Mouse (Mus musculus) midbrain, embryonic 14.5 days (tissue): ENCODE measurements around the gene Rln1. TPM values are rescaled to one million over a fixed set of nuclear protein-coding genes. Genes with fewer than 3 reads are reported as not detected.

Experiments
- ATAC-seq: fragments of 200-750 bp; cut with Nextera tagmentation; 2 replicates; pipeline ENCODE4 v1.8.0; 2017; ENCODE audit warnings: moderate number of reproducible peaks, moderate library complexity; ENCODE audit not compliant: low FRiP score, low TSS enrichment
- DNase-seq: peaks from one replicate; pipeline ENCODE4 v3.0.0-alpha.2; 2015
- H3K27ac ChIP-seq: fragments of 300-500 bp; sonication (generic); replicated peaks from 2 replicates; pipeline ENCODE4 v1.5.1; 2014; ENCODE audit warnings: mild to moderate bottlenecking, low read depth, low read length, moderate library complexity
- H3K27me3 ChIP-seq: fragments of 300-500 bp; sonication (generic); 2 replicates; pipeline ENCODE4 v1.6.1; 2014; ENCODE audit warnings: low read length, control low read depth, mixed read lengths; ENCODE audit not compliant: control insufficient read depth, insufficient read depth
- H3K36me3 ChIP-seq: fragments of 300-500 bp; sonication (generic); 2 replicates; pipeline ENCODE4 v1.6.1; 2014; ENCODE audit warnings: low read length, control low read depth; ENCODE audit not compliant: control insufficient read depth, insufficient read depth
- H3K4me1 ChIP-seq: fragments of 300-500 bp; sonication (generic); 2 replicates; pipeline ENCODE4 v1.6.1; 2014; ENCODE audit warnings: mild to moderate bottlenecking, antibody characterized with exemption, low read length, control low read depth; ENCODE audit not compliant: control insufficient read depth, insufficient read depth
- H3K4me2 ChIP-seq: fragments of 300-500 bp; sonication (generic); 2 replicates; pipeline ENCODE4 v1.6.1; 2014; ENCODE audit warnings: mild to moderate bottlenecking, low read length, moderate library complexity
- H3K4me3 ChIP-seq: fragments of 300-500 bp; sonication (generic); replicated peaks from 2 replicates; pipeline ENCODE4 v1.5.1; 2014; ENCODE audit warnings: low read depth, low read length
- H3K9ac ChIP-seq: fragments of 300-500 bp; sonication (generic); replicated peaks from 2 replicates; pipeline ENCODE4 v1.6.1; 2014; ENCODE audit warnings: mild to moderate bottlenecking, low read length, moderate library complexity
- H3K9me3 ChIP-seq: fragments of 300-500 bp; sonication (generic); 2 replicates; pipeline ENCODE4 v1.6.1; 2016; ENCODE audit warnings: low read length, control low read depth, mixed read lengths; ENCODE audit not compliant: control insufficient read depth
- WGBS: fragments of 180-500 bp; shearing (Covaris S2); extraction: QIAGEN DNeasy Blood & Tissue Kit; methylation state at CpG from one replicate; pipeline ENCODE4 v1.1.7; 2014; 5-methylcytosine and 5-hydroxymethylcytosine counted together
- polyA plus RNA-seq: library from polyadenylated mRNA; unstranded; fragments of >200 nt; fragmentation: Nextera tagmentation; extraction: Ambion mirVana; gene quantifications from 2 replicates; pipeline ENCODE4 v1.2.1, GENCODE M21; 2014

Rln1 gene
- polyA plus RNA-seq, 1 experiment from 2014 or later = 2.7 TPM

DNA sequence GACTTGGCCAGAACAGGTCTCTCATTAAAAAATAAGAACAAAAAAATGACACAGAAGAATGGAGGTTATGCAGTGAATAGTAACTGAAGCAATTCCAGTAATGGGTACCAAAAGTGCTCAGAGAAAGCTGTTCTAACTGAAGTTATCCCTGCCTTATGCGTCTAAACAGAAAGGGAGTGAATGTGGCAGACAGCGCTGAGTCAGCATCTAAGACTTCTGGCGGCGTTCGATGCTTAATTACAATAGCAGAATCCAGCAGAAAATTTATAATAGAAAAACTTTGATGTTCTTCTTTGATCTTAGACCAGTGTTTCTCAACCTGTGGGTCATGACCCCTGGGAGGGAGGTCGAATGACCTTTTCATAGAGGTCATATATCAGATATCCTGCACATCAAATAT is 11.2 kb upstream of the Rln1 start:
- Histone ChIP-seq H3K9me3 (no peaks in the 10 kb centered on the region), H3K4me3 (no peak overlapping the region), H3K9ac (no peak overlapping the region), H3K27me3 (no peaks in the 10 kb centered on the region), H3K4me1 (no peaks in the 10 kb centered on the region), H3K36me3 (peaks cover 15% of the 10 kb centered on the region; the same call in 1 of the 2 replicates), H3K4me2 (no peak overlapping the region), H3K27ac (no peak overlapping the region)
- ATAC-seq (no peak), DNase-seq (no peak)
- WGBS = 83% methylated on average over 6 of the region's 6 CpGs

DNA sequence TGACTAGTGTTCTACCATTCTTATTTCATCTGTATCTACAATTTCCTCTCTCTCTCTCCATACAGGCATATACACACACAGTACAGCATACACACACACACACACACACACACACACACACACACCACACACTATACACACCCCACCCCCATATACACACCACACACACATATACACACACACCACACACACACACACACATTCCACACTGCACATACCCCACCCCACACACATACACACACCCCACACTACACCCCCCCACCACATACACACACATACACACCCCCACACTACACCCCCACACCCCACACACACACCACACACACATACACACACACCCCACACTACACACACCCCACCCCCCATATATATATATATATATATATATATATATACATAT is 10.4 kb upstream of the Rln1 start:
- DNase-seq (no peak), ATAC-seq (no peak)
- Histone ChIP-seq H3K9ac (no peak overlapping the region), H3K9me3 (no peaks in the 10 kb centered on the region), H3K36me3 (peaks cover 11% of the 10 kb centered on the region; the same call in 1 of the 2 replicates), H3K4me1 (no peaks in the 10 kb centered on the region), H3K27ac (no peak overlapping the region), H3K4me3 (no peak overlapping the region), H3K27me3 (no peaks in the 10 kb centered on the region), H3K4me2 (no peak overlapping the region)

DNA sequence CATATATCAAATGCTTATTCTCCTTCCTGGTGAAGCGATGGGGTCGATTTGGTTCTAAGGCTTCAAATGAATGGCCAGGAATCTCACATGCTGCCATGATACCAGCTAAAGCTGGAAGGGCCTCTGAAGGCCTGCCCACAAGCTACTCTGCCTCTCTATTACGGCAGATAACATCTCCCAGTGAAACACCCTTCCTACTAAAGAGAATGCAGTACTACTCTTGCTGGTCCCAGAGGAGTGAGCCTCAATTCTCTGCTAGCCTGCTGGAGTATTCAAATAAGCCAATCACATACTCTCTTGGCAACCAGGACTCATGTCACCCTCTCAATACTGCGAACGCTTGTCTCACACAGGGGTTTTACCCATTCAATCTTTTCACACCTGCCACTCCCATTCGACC is 7.8 kb upstream of the Rln1 start:
- Histone ChIP-seq H3K4me2 (no peak overlapping the region), H3K4me1 (no peaks in the 10 kb centered on the region), H3K27ac (no peak overlapping the region), H3K9me3 (no peaks in the 10 kb centered on the region), H3K27me3 (no peaks in the 10 kb centered on the region), H3K4me3 (no peak overlapping the region), H3K9ac (no peak overlapping the region), H3K36me3 (no peaks in the 10 kb centered on the region)
- WGBS = 88% methylated on average over 6 of the region's 6 CpGs
- DNase-seq = no peak
- no peak for ATAC-seq

DNA sequence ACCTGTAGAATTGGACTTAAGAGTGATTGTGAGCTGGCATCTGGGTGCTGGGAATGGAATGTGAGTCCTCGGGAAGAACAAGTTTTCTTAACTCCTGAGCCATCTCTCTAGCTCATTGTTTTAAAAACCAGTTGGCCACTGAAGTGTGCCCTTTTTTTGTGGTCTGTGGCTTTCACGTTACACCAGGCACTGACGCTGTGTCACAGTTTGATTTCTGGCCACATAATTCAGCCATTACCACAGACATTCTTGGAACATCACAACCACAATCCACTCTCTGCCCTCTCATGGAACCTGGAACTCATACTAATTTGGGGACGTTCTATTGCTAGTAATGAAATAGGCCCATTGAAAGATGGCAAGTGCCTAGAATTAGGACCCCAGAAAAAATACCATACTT is 6.6 kb upstream of the Rln1 start:
- no peak overlapping the region for H3K27ac ChIP-seq
- ATAC-seq (no peak), DNase-seq (no peak)
- no peak overlapping the region for H3K9ac ChIP-seq
- no peaks in the 10 kb centered on the region for H3K27me3 ChIP-seq
- H3K9me3 ChIP-seq = no peaks in the 10 kb centered on the region
- H3K4me2 ChIP-seq = no peak overlapping the region
- no peak overlapping the region for H3K4me3 ChIP-seq
- H3K4me1 ChIP-seq = no peaks in the 10 kb centered on the region
- WGBS = 86% methylated on average over 4 of the region's 4 CpGs
- no peaks in the 10 kb centered on the region for H3K36me3 ChIP-seq

- Histone ChIP-seq H3K27me3 (no peaks in the 10 kb centered on the region), H3K36me3 (no peaks in the 10 kb centered on the region), H3K9me3 (no peaks in the 10 kb centered on the region), H3K4me2 (no peak overlapping the region), H3K4me3 (no peak overlapping the region), H3K4me1 (no peaks in the 10 kb centered on the region), H3K27ac (no peak overlapping the region), H3K9ac (no peak overlapping the region)
- ATAC-seq (no peak), DNase-seq (no peak)
- WGBS = 92% methylated on average over 2 of the region's 2 CpGs
Measured at GRCm38 (mm10) chr19:29336624-29337023, 2.2 kb upstream of the Rln1 start.

GRCm38 (mm10) chr19:29326822-29327552 is 7.5 kb downstream of the Rln1 start:
- Histone ChIP-seq H3K27me3 (peaks cover 4% of the 10 kb centered on the region; the same call in 1 of the 2 replicates), H3K4me3 (no peak overlapping the region), H3K9ac (no peak overlapping the region), H3K27ac (no peak overlapping the region), H3K4me2 (no peak overlapping the region), H3K36me3 (no peaks in the 10 kb centered on the region), H3K9me3 (no peaks in the 10 kb centered on the region), H3K4me1 (peaks cover 6% of the 10 kb centered on the region; the same call in 1 of the 2 replicates)
- DNase-seq = no peak
- no peak for ATAC-seq
- WGBS = 75% methylated on average over 13 of the region's 13 CpGs

GRCm38 (mm10) chr19:29326396-29326795 is 8.1 kb downstream of the Rln1 start:
- H3K4me2 ChIP-seq = no peak overlapping the region
- no peak overlapping the region for H3K27ac ChIP-seq
- ATAC-seq (no peak), DNase-seq (no peak)
- WGBS = 85% methylated on average over 4 of the region's 4 CpGs
- peaks cover 6% of the 10 kb centered on the region; the same call in 1 of the 2 replicates for H3K4me1 ChIP-seq
- no peak overlapping the region for H3K9ac ChIP-seq
- no peaks in the 10 kb centered on the region for H3K36me3 ChIP-seq
- no peaks in the 10 kb centered on the region for H3K9me3 ChIP-seq
- no peak overlapping the region for H3K4me3 ChIP-seq
- peaks cover 4% of the 10 kb centered on the region; the same call in 1 of the 2 replicates for H3K27me3 ChIP-seq

DNA sequence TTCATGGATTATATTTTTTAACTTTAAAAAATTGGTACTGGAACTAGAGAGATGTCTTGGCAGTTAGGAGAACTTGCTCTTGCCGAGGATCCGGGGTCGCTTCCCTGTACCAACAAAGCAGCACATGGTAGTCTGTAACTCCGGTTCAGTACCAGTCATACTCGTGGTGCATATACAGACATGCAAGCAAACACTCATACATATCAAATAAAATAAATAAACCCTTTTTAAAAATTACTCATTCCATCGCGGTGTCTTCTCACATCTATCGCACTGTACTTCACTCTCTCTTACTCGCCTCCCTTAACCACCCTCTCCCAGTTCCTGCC is 8.7 kb downstream of the Rln1 start:
- WGBS = 76% methylated on average over 9 of the region's 9 CpGs
- no peak for DNase-seq
- Histone ChIP-seq H3K4me1 (peaks cover 6% of the 10 kb centered on the region; the same call in 1 of the 2 replicates), H3K27me3 (peaks cover 4% of the 10 kb centered on the region; the same call in 1 of the 2 replicates), H3K9me3 (no peaks in the 10 kb centered on the region), H3K4me3 (no peak overlapping the region), H3K4me2 (no peak overlapping the region), H3K9ac (no peak overlapping the region), H3K36me3 (no peaks in the 10 kb centered on the region), H3K27ac (no peak overlapping the region)
- ATAC-seq = no peak
